In genomic region chr17:24513609-24514008, GRCm38 (mm10) we compare ENCODE assay signal across 9 mouse cellular contexts. TPM values are rescaled to one million over a fixed set of nuclear protein-coding genes. Genes with fewer than 3 reads are reported as not detected.
DNase-seq lines count a peak whose midpoint lies in the region; ATAC-seq and TF ChIP-seq lines count a peak whose summit lies in the region.
"Had no signal": no experiment of that assay in that cellular context is flagged by ENCODE, and none has a peak within 500 bp of the region (broad histone marks: within the 10 kb centered on the region; RNA-seq: fewer than 3 reads in every experiment).

No protein-coding gene starts in this region.

- peak overlapping the region; percentile 63 for H3K4me3 ChIP-seq in gastrocnemius, adult 2 months
- H3K4me3 ChIP-seq in forebrain, embryonic 14.5 days (ENCODE audit: low read depth, low read length): no peak overlapping the region
- H3K4me3 ChIP-seq in midbrain, embryonic 13.5 days (replicated peaks): no peak overlapping the region

- intact Hi-C loops in gastrocnemius, adult 2 months (cut with DNase I): loop anchor here (2.0 kb wide), 1 partner anchor 15 kb away; no protein-coding TSS in a partner anchor
- intact Hi-C loops in gastrocnemius, postnatal 36 days (cut with DNase I): no loop called here
- intact Hi-C loops in left cerebral cortex, postnatal 36 days (cut with DNase I): loop anchor here (5.0 kb wide), 1 partner anchor 36 kb away; the partner anchor contains the start of gene Mlst8

- peak overlapping the region; percentile 80 for H3K27ac ChIP-seq in gastrocnemius, adult 2 months
- H3K27ac ChIP-seq in forebrain, embryonic 14.5 days (ENCODE audit: low read depth, low read length): no peak overlapping the region
- no peak overlapping the region for H3K27ac ChIP-seq in midbrain, embryonic 13.5 days

- DNase-seq in gastrocnemius, adult 2 months: peak; percentile 61
- no peak for DNase-seq in gastrocnemius, postnatal 36 days
- peak; percentile 69 to 70 for DNase-seq in adrenal gland, postnatal 36 days
- peak; percentile 68 for DNase-seq in forebrain, embryonic 14.5 days (ENCODE audit: low spot score)
- DNase-seq in induced T-regulatory cell, adult 2 months (ENCODE audit: low read depth): peak; percentile 44
- peak; percentile 63 to 66 for DNase-seq in left cerebral cortex, postnatal 36 days (ENCODE audit: low spot score in 2 of 2)
- peak; percentile 59 for DNase-seq in thymus, postnatal 4 days

- no peaks in the 10 kb centered on the region for H3K9me3 ChIP-seq in forebrain, embryonic 14.5 days (replicated peaks; ENCODE audit: control insufficient read depth, low read length)
- H3K9me3 ChIP-seq in midbrain, embryonic 13.5 days: no peaks in the 10 kb centered on the region

- ATAC-seq in forebrain, embryonic 14.5 days: peak; percentile 54
- peak; percentile 61 for ATAC-seq in midbrain, embryonic 13.5 days
- ATAC-seq: Patski had no signal

- WGBS in forebrain, embryonic 14.5 days: 46% methylated on average over 5 of the region's 5 CpGs
- WGBS in midbrain, embryonic 13.5 days: 51% methylated on average over 5 of the region's 5 CpGs

- H3K27me3 ChIP-seq in forebrain, embryonic 14.5 days (replicated peaks; ENCODE audit: control insufficient read depth, insufficient read depth, low read length): no peaks in the 10 kb centered on the region
- no peaks in the 10 kb centered on the region for H3K27me3 ChIP-seq in midbrain, embryonic 13.5 days
- H3K27me3 ChIP-seq: Patski had no signal

- peaks cover 95% of the 10 kb centered on the region for H3K36me3 ChIP-seq in forebrain, embryonic 14.5 days (ENCODE audit: control insufficient read depth, insufficient read depth, low read length)
- H3K36me3 ChIP-seq in midbrain, embryonic 13.5 days: peaks cover 94% of the 10 kb centered on the region

- H3K9ac ChIP-seq in forebrain, embryonic 14.5 days (ENCODE audit: low read length): no peak overlapping the region
- no peak overlapping the region for H3K9ac ChIP-seq in midbrain, embryonic 13.5 days (replicated peaks)

- TF ChIP-seq CTCF in gastrocnemius, adult 2 months (IDR thresholded peaks at IDR 0.05): peak; percentile 77

- no peak overlapping the region for H3K4me2 ChIP-seq in forebrain, embryonic 14.5 days (ENCODE audit: low read length)
- no peak overlapping the region for H3K4me2 ChIP-seq in midbrain, embryonic 13.5 days (replicated peaks)

- H3K4me1 ChIP-seq in forebrain, embryonic 14.5 days (ENCODE audit: control insufficient read depth, insufficient read depth, low read length): no peaks in the 10 kb centered on the region
- no peaks in the 10 kb centered on the region for H3K4me1 ChIP-seq in midbrain, embryonic 13.5 days (replicated peaks)

RNA-seq across cellular contexts. Expression of gene Traf7, which starts 14.1 kb away (rescaled TPM):
- 10 to 100 TPM; 27.3 to 35.2 TPM for total RNA-seq in gastrocnemius, adult 2 months (2021)
- total RNA-seq in gastrocnemius, postnatal 36 days (2021): 10 to 100 TPM; 23.7 to 30.2 TPM
- 100 to 1,000 TPM in 1 of 2 experiments, 10 to 100 TPM in 1; 94.7 to 118 TPM for total RNA-seq in adrenal gland, postnatal 36 days (2021)
- 80.1 and 96.6 TPM in 2 replicates for polyA plus RNA-seq in forebrain, embryonic 14.5 days (2014; fragmentation: Nextera tagmentation; extraction: Ambion mirVana)
- 10 to 100 TPM; 69.6 to 95.6 TPM for total RNA-seq in left cerebral cortex, postnatal 36 days (2021)
- polyA plus RNA-seq in midbrain, embryonic 13.5 days (2015; fragmentation: Nextera tagmentation; extraction: Ambion mirVana): 97.3 and 106 TPM in 2 replicates

RNA-seq across cellular contexts. Expression of gene Rab26, which starts 20.4 kb away (rescaled TPM):
- total RNA-seq in gastrocnemius, adult 2 months (2021): not detected
- under 1 TPM in 1 of 2 experiments, not detected in 1; 0.20 TPM for total RNA-seq in gastrocnemius, postnatal 36 days (2021)
- total RNA-seq in adrenal gland, postnatal 36 days (2021): 1 to 10 TPM in 1 of 2 experiments, under 1 TPM in 1; 0.70 to 1.3 TPM
- polyA plus RNA-seq in forebrain, embryonic 14.5 days (2014; fragmentation: Nextera tagmentation; extraction: Ambion mirVana): 4.0 TPM in 2 replicates
- total RNA-seq in left cerebral cortex, postnatal 36 days (2021): 10 to 100 TPM; 51.0 to 51.3 TPM
- polyA plus RNA-seq in midbrain, embryonic 13.5 days (2015; fragmentation: Nextera tagmentation; extraction: Ambion mirVana): 2.9 TPM in 2 replicates

RNA-seq across cellular contexts. Expression of gene Caskin1, which starts 25.2 kb away (rescaled TPM):
- total RNA-seq in gastrocnemius, adult 2 months (2021): under 1 TPM in 1 of 2 experiments, not detected in 1; 0.08 TPM
- total RNA-seq in gastrocnemius, postnatal 36 days (2021): under 1 TPM; 0.05 TPM
- 10 to 100 TPM; 14.7 to 25.7 TPM for total RNA-seq in adrenal gland, postnatal 36 days (2021)
- 9.1 and 14.6 TPM in 2 replicates for polyA plus RNA-seq in forebrain, embryonic 14.5 days (2014; fragmentation: Nextera tagmentation; extraction: Ambion mirVana)
- 100 to 1,000 TPM; 110 to 140 TPM for total RNA-seq in left cerebral cortex, postnatal 36 days (2021)
- 24.7 and 29.1 TPM in 2 replicates for polyA plus RNA-seq in midbrain, embryonic 13.5 days (2015; fragmentation: Nextera tagmentation; extraction: Ambion mirVana)

RNA-seq across cellular contexts. Expression of gene Mlst8, which starts 34.7 kb away (rescaled TPM):
- 10 to 100 TPM; 12.1 to 14.8 TPM for total RNA-seq in gastrocnemius, adult 2 months (2021)
- total RNA-seq in gastrocnemius, postnatal 36 days (2021): 10 to 100 TPM; 11.9 to 12.1 TPM
- 10 to 100 TPM; 22.8 to 24.3 TPM for total RNA-seq in adrenal gland, postnatal 36 days (2021)
- 31.8 and 37.2 TPM in 2 replicates for polyA plus RNA-seq in forebrain, embryonic 14.5 days (2014; fragmentation: Nextera tagmentation; extraction: Ambion mirVana)
- 10 to 100 TPM; 35.1 to 35.8 TPM for total RNA-seq in left cerebral cortex, postnatal 36 days (2021)
- polyA plus RNA-seq in midbrain, embryonic 13.5 days (2015; fragmentation: Nextera tagmentation; extraction: Ambion mirVana): 38.6 and 41.4 TPM in 2 replicates

RNA-seq across cellular contexts. Expression of gene Pkd1, which starts 36.0 kb away (rescaled TPM):
- 10 to 100 TPM; 18.3 to 25.0 TPM for total RNA-seq in gastrocnemius, adult 2 months (2021)
- 10 to 100 TPM; 19.8 to 20.3 TPM for total RNA-seq in gastrocnemius, postnatal 36 days (2021)
- total RNA-seq in adrenal gland, postnatal 36 days (2021): 10 to 100 TPM; 46.9 to 49.1 TPM
- polyA plus RNA-seq in forebrain, embryonic 14.5 days (2014; fragmentation: Nextera tagmentation; extraction: Ambion mirVana): 12.9 and 16.7 TPM in 2 replicates
- 10 to 100 TPM; 62.7 to 85.4 TPM for total RNA-seq in left cerebral cortex, postnatal 36 days (2021)
- 17.7 and 19.4 TPM in 2 replicates for polyA plus RNA-seq in midbrain, embryonic 13.5 days (2015; fragmentation: Nextera tagmentation; extraction: Ambion mirVana)

Comparison
In these comparisons a context has a peak if more than half of its experiments do, and no peak if none do; other contexts are left out.
1. DNase-seq: peak in gastrocnemius, adult 2 months (single experiment), adrenal gland, postnatal 36 days (2 of 2), forebrain, embryonic 14.5 days (single experiment), induced T-regulatory cell, adult 2 months (single experiment), left cerebral cortex, postnatal 36 days (2 of 2) and thymus, postnatal 4 days (single experiment); none in gastrocnemius, postnatal 36 days (0 of 2).
2. RNA of gene Rab26, which starts 20.4 kb away (total RNA-seq): 51.0 to 51.3 TPM in left cerebral cortex, postnatal 36 days; 0.70 to 1.3 TPM in adrenal gland, postnatal 36 days, 0.20 TPM in gastrocnemius, postnatal 36 days and not detected in gastrocnemius, adult 2 months; every median in the first group is over 10 times any median in the second.
3. RNA of gene Caskin1, which starts 25.2 kb away (total RNA-seq): 110 to 140 TPM in left cerebral cortex, postnatal 36 days and 14.7 to 25.7 TPM in adrenal gland, postnatal 36 days; 0.08 TPM in gastrocnemius, adult 2 months and 0.05 TPM in gastrocnemius, postnatal 36 days; every median in the first group is over 10 times any median in the second.